In genomic region chr6:104040450-104040849, GRCm38 (mm10) we compare ENCODE assay signal across 30 mouse cellular contexts.
"Had no signal": no experiment of that assay in that cellular context is flagged by ENCODE, and none has a peak within 500 bp of the region (broad histone marks: within the 10 kb centered on the region; RNA-seq: fewer than 3 reads in every experiment).

No protein-coding gene starts in this region.

- H3K4me2 ChIP-seq: limb, embryonic 12.5 days; limb, embryonic 13.5 days; limb, embryonic 15.5 days; liver, embryonic 11.5 days; liver, embryonic 12.5 days; liver, embryonic 13.5 days; liver, embryonic 15.5 days; lung, embryonic 14.5 days; lung, embryonic 15.5 days; midbrain, embryonic 12.5 days; midbrain, embryonic 13.5 days; midbrain, embryonic 15.5 days; neural tube, embryonic 12.5 days had no signal

- H3K27me3 ChIP-seq: limb, embryonic 12.5 days; limb, embryonic 13.5 days; limb, embryonic 15.5 days; liver, embryonic 12.5 days; liver, embryonic 13.5 days; liver, embryonic 15.5 days; lung, embryonic 15.5 days; megakaryocyte, embryonic 14.5 days; midbrain, embryonic 12.5 days; midbrain, embryonic 13.5 days; midbrain, embryonic 15.5 days; neural tube, embryonic 12.5 days had no signal

- H3K9me3 ChIP-seq: limb, embryonic 10.5 days; limb, embryonic 12.5 days; limb, embryonic 13.5 days; limb, embryonic 15.5 days; liver, embryonic 12.5 days; liver, embryonic 13.5 days; liver, embryonic 15.5 days; lung, embryonic 15.5 days; midbrain, embryonic 12.5 days; midbrain, embryonic 13.5 days; midbrain, embryonic 15.5 days; neural tube, embryonic 12.5 days had no signal

- H3K36me3 ChIP-seq: limb, embryonic 10.5 days; limb, embryonic 12.5 days; limb, embryonic 13.5 days; limb, embryonic 15.5 days; liver, embryonic 12.5 days; liver, embryonic 13.5 days; liver, embryonic 15.5 days; lung, embryonic 15.5 days; midbrain, embryonic 12.5 days; midbrain, embryonic 13.5 days; midbrain, embryonic 15.5 days; neural tube, embryonic 12.5 days had no signal

- H3K4me1 ChIP-seq: limb, embryonic 10.5 days; limb, embryonic 12.5 days; limb, embryonic 13.5 days; limb, embryonic 15.5 days; liver, embryonic 12.5 days; liver, embryonic 13.5 days; liver, embryonic 15.5 days; lung, embryonic 15.5 days; megakaryocyte, embryonic 14.5 days; midbrain, embryonic 12.5 days; midbrain, embryonic 13.5 days; midbrain, embryonic 15.5 days; neural tube, embryonic 12.5 days had no signal

- H3K4me3 ChIP-seq: limb, embryonic 10.5 days; limb, embryonic 12.5 days; limb, embryonic 13.5 days; limb, embryonic 15.5 days; liver, embryonic 12.5 days; liver, embryonic 13.5 days; liver, embryonic 15.5 days; lung, embryonic 15.5 days; megakaryocyte, embryonic 14.5 days; midbrain, embryonic 12.5 days; midbrain, embryonic 13.5 days; midbrain, embryonic 15.5 days; myocyte; neural tube, embryonic 12.5 days had no signal

- H3K9ac ChIP-seq: limb, embryonic 12.5 days; limb, embryonic 13.5 days; limb, embryonic 15.5 days; liver, embryonic 12.5 days; liver, embryonic 13.5 days; liver, embryonic 14.5 days; liver, embryonic 15.5 days; liver, postnatal 0 days; lung, embryonic 14.5 days; lung, embryonic 15.5 days; midbrain, embryonic 12.5 days; midbrain, embryonic 13.5 days; midbrain, embryonic 15.5 days; neural tube, embryonic 12.5 days had no signal

- H3K27ac ChIP-seq: limb, embryonic 10.5 days; limb, embryonic 12.5 days; limb, embryonic 13.5 days; limb, embryonic 15.5 days; liver, embryonic 12.5 days; liver, embryonic 13.5 days; liver, embryonic 14.5 days; liver, embryonic 15.5 days; lung, embryonic 15.5 days; macrophage; midbrain, embryonic 12.5 days; midbrain, embryonic 13.5 days; midbrain, embryonic 15.5 days; neural tube, embryonic 12.5 days had no signal

- DNase-seq: left cerebral cortex, postnatal 4 days; liver; liver, embryonic 13.5 days; liver, postnatal 0 days; lung, adult 18-20 months; lung, adult 2 months; lung, embryonic 14.5 days; lung, postnatal 10 days; lung, postnatal 14 days; lung, postnatal 36 days; lung, postnatal 4 days; midbrain, embryonic 14.5 days had no signal

- ATAC-seq: liver, embryonic 12.5 days; liver, postnatal 0 days; lung, postnatal 0 days; midbrain, embryonic 13.5 days; midbrain, embryonic 15.5 days; midbrain, embryonic 16.5 days had no signal
